26 mouse cellular contexts compared by ENCODE assay signal in genomic region chr2:28149688-28150087, GRCm38 (mm10). TPM values are rescaled to one million over a fixed set of nuclear protein-coding genes. Genes with fewer than 3 reads are reported as not detected.
"Had no signal": no experiment of that assay in that cellular context is flagged by ENCODE, and none has a peak within 500 bp of the region (broad histone marks: within the 10 kb centered on the region; RNA-seq: fewer than 3 reads in every experiment).

No protein-coding gene starts in this region.

- H3K4me2 ChIP-seq: heart, embryonic 11.5 days; heart, embryonic 13.5 days; heart, embryonic 15.5 days; hindbrain, embryonic 14.5 days; kidney, embryonic 15.5 days; limb, embryonic 13.5 days; limb, embryonic 15.5 days; liver, embryonic 12.5 days had no signal

- H3K4me1 ChIP-seq: heart, embryonic 15.5 days had no signal

- DNase-seq: gastrocnemius, postnatal 14 days; gastrocnemius, postnatal 36 days; heart, adult 11 months; heart, adult 2 months; heart, postnatal 14 days; heart, postnatal 36 days; kidney, adult 11 months; kidney, adult 2 months; kidney, adult 9 months; kidney, postnatal 14 days; kidney, postnatal 36 days; layer of hippocampus, adult 9-11 months; layer of hippocampus, postnatal 36 days; left cerebral cortex, postnatal 4 days had no signal

- H3K27ac ChIP-seq: heart, adult 2 months; heart, embryonic 13.5 days; heart, embryonic 15.5 days; hindbrain, embryonic 14.5 days; kidney, embryonic 15.5 days; kidney, postnatal 0 days; limb, embryonic 13.5 days; limb, embryonic 15.5 days; liver, embryonic 12.5 days; liver, embryonic 14.5 days had no signal

- H3K4me3 ChIP-seq: heart, adult 2 months; heart, embryonic 13.5 days; heart, embryonic 15.5 days; kidney, embryonic 15.5 days; limb, embryonic 13.5 days; limb, embryonic 15.5 days; liver, embryonic 12.5 days had no signal

- H3K27me3 ChIP-seq: heart, embryonic 15.5 days; kidney, embryonic 15.5 days; limb, embryonic 13.5 days; limb, embryonic 15.5 days had no signal

- ATAC-seq: intestine, embryonic 16.5 days; liver, embryonic 12.5 days had no signal

- H3K36me3 ChIP-seq: heart, embryonic 13.5 days; heart, embryonic 15.5 days; kidney, embryonic 15.5 days; limb, embryonic 13.5 days; limb, embryonic 15.5 days; liver, embryonic 12.5 days had no signal

- H3K9me3 ChIP-seq: heart, embryonic 15.5 days; kidney, embryonic 15.5 days; limb, embryonic 13.5 days; limb, embryonic 15.5 days; liver, embryonic 12.5 days had no signal

- H3K9ac ChIP-seq: heart, embryonic 13.5 days; heart, embryonic 15.5 days; hindbrain, embryonic 14.5 days; kidney, embryonic 15.5 days; limb, embryonic 13.5 days; limb, embryonic 15.5 days; liver, embryonic 12.5 days; liver, embryonic 14.5 days had no signal

RNA-seq across cellular contexts. Expression of gene Olfm1, which starts 43.1 kb away (rescaled TPM):
- total RNA-seq: hematopoietic stem cell, adult 5-6 weeks had no signal
